Mouse (Mus musculus) cortical plate, adult 2 months (tissue): ENCODE results near the gene Tap1. TPM values are rescaled to one million over a fixed set of nuclear protein-coding genes. Genes with fewer than 3 reads are reported as not detected.

Experiments used
- H3K27ac ChIP-seq: fragments of 200-500 bp; 2 replicates; pipeline ENCODE4 v1.5.1; 2012; ENCODE audit warnings: low read length, control low read depth, inconsistent platforms; ENCODE audit not compliant: insufficient read depth
- H3K4me1 ChIP-seq: fragments of 200-500 bp; 2 replicates; pipeline ENCODE4 v1.6.1; 2011; ENCODE audit warnings: low read length; ENCODE audit not compliant: control insufficient read depth, insufficient read depth
- H3K4me3 ChIP-seq: fragments of 200-500 bp; 2 replicates; pipeline ENCODE4 v1.5.1; 2011; ENCODE audit warnings: mild to moderate bottlenecking, low read length, control low read depth; ENCODE audit not compliant: insufficient read depth
- CTCF ChIP-seq: fragments of 200-500 bp; IDR thresholded peaks from 2 replicates; pipeline ENCODE4 v1.5.1; 2011; ENCODE audit warnings: mild to moderate bottlenecking, control low read depth, low read length; ENCODE audit not compliant: insufficient read depth; ENCODE audit errors: extremely low read depth
- POLR2A ChIP-seq: fragments of 200-500 bp; IDR thresholded peaks from 2 replicates; pipeline ENCODE4 v1.6.1; 2011; ENCODE audit warnings: mild to moderate bottlenecking, low read length, control low read depth; ENCODE audit not compliant: insufficient read depth; ENCODE audit errors: extremely low read depth
- polyA plus RNA-seq: library from polyadenylated mRNA; depleted of rRNA; stranded (reverse); fragments of >200 nt; gene quantifications from 2 replicates; pipeline ENCODE4 v1.2.3, GENCODE M21; 2012; rRNA removed

The Tap1 gene
- polyA plus RNA-seq, 1 experiment = 3.4 TPM

- H3K4me3 ChIP-seq = no peak overlapping the region
- TF ChIP-seq CTCF (no peak), POLR2A (no peak)
- H3K27ac ChIP-seq = no peak overlapping the region
- no peaks in the 10 kb centered on the region for H3K4me1 ChIP-seq
Observed at GRCm38 (mm10) chr17:34240916-34241315, 53.6 kb downstream of the Tap1 start.

GRCm38 (mm10) chr17:34244656-34245055 lies 57.3 kb downstream of the Tap1 start:
- TF ChIP-seq CTCF (no peak), POLR2A (no peak)

More at GRCm38 (mm10) chr17:34244656-34245055, 57.3 kb downstream of the Tap1 start:
- no peak overlapping the region for H3K4me3 ChIP-seq
- no peaks in the 10 kb centered on the region for H3K4me1 ChIP-seq
- H3K27ac ChIP-seq = no peak overlapping the region

Other genes with a start within 250 kb of the Tap1 start
- gene Pfdn6, start 247.2 kb upstream of the Tap1 start, polyA plus RNA-seq = 113 and 116 TPM in 2 replicates
- gene Wdr46, start 246.9 kb upstream of the Tap1 start, polyA plus RNA-seq = 13.5 TPM in 2 replicates
- 7.0 and 7.8 TPM in 2 replicates for gene B3galt4, start 236.1 kb upstream of the Tap1 start, polyA plus RNA-seq
- 79.3 and 82.2 TPM in 2 replicates for gene Vps52, start 231.7 kb upstream of the Tap1 start, polyA plus RNA-seq
- 410 and 435 TPM in 2 replicates for gene Rps18, start 231.6 kb upstream of the Tap1 start, polyA plus RNA-seq
- gene H2-K1, start 187.2 kb upstream of the Tap1 start, polyA plus RNA-seq = 72.2 and 79.0 TPM in 2 replicates
- gene Ring1, start 162.9 kb upstream of the Tap1 start, polyA plus RNA-seq = 73.1 and 73.2 TPM in 2 replicates
- gene H2-Ke6, start 159.5 kb upstream of the Tap1 start, polyA plus RNA-seq = 59.6 and 61.7 TPM in 2 replicates
- 92.7 and 103 TPM in 2 replicates for gene Slc39a7, start 155.9 kb upstream of the Tap1 start, polyA plus RNA-seq
- 78.5 and 81.5 TPM in 2 replicates for gene Rxrb, start 155.7 kb upstream of the Tap1 start, polyA plus RNA-seq
- 9.3 and 12.1 TPM in 2 replicates for gene Col11a2, start 148.1 kb upstream of the Tap1 start, polyA plus RNA-seq
- gene H2-Oa, start 95.2 kb upstream of the Tap1 start, polyA plus RNA-seq = 1.4 and 1.7 TPM in 2 replicates
- gene H2-DMa, start 68.0 kb upstream of the Tap1 start, polyA plus RNA-seq = 27.3 and 29.4 TPM in 2 replicates
- gene Brd2, start 64.9 kb upstream of the Tap1 start, polyA plus RNA-seq = 181 and 184 TPM in 2 replicates
- gene H2-DMb2, start 44.2 kb upstream of the Tap1 start, polyA plus RNA-seq = 0.79 and 0.84 TPM in 2 replicates
- 3.6 and 4.5 TPM in 2 replicates for gene H2-DMb1, start 34.5 kb upstream of the Tap1 start, polyA plus RNA-seq
- 3.0 and 3.8 TPM in 2 replicates for gene Psmb9, start 211 bp downstream of the Tap1 start, polyA plus RNA-seq
- 8.7 and 10.1 TPM in 2 replicates for gene Psmb8, start 10.2 kb downstream of the Tap1 start, polyA plus RNA-seq
- 7.9 and 8.3 TPM in 2 replicates for gene Tap2, start 16.0 kb downstream of the Tap1 start, polyA plus RNA-seq
- 1.0 and 1.5 TPM in 2 replicates for gene H2-Ob, start 51.4 kb downstream of the Tap1 start, polyA plus RNA-seq
- gene H2-Ab1, start 70.1 kb downstream of the Tap1 start, polyA plus RNA-seq = 3.1 and 3.6 TPM in 2 replicates
- gene H2-Aa, start 100.3 kb downstream of the Tap1 start, polyA plus RNA-seq = 2.8 and 2.9 TPM in 2 replicates
- 3.2 and 3.3 TPM in 2 replicates for gene H2-Eb1, start 118.3 kb downstream of the Tap1 start, polyA plus RNA-seq
- gene H2-Eb2, start 138.1 kb downstream of the Tap1 start, polyA plus RNA-seq = 0.04 TPM in 1 of 2 replicates, not detected in the other
- not detected in 2 replicates for gene Btnl2, start 167.3 kb downstream of the Tap1 start, polyA plus RNA-seq
- gene Btnl1, start 189.6 kb downstream of the Tap1 start, polyA plus RNA-seq = 0.04 TPM in 1 of 2 replicates, not detected in the other
- gene BC051142, start 211.3 kb downstream of the Tap1 start, polyA plus RNA-seq = 7.4 and 8.7 TPM in 2 replicates